Mouse (Mus musculus) liver, embryonic 14.5 days (tissue): ENCODE measurements around the gene Stra8.
A peak's percentile ranks its signal among the peaks of the same experiment; 100 is the strongest.

Experiments
- CTCF ChIP-seq: IDR thresholded peaks from 2 replicates; pipeline ENCODE4 v1.5.1; 2016; ENCODE audit warnings: antibody characterized with exemption, low read depth, control low read depth
- EP300 ChIP-seq: IDR thresholded peaks from 2 replicates; pipeline ENCODE4 v1.6.1; 2016; ENCODE audit warnings: antibody characterized with exemption, low read depth

DNA sequence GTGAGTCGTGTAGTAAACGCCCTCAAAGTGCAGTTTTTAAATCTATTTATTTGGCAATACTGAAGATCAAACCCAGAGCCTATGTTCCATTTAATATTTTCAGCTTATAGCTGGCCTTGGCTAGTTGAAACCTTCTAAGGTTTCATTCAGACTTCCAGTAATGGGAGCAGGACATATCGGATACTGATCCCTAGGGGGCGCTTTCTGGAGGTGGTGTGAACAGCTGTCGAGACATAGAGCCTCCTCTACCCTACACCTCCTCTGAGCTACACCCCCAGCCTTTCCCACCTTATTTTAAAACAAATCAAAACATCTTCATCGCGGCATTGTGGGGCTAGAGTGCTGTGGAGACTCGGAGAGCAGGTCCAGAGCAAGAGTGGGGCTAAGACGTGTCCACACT, 60.7 kb downstream of the Stra8 start:
- TF ChIP-seq EP300 (no peak), CTCF (peak; percentile 22; the same call in 1 of the 2 replicates)
